Mouse (Mus musculus): Measurements from ENCODE around the gene Gm3646. TPM values are rescaled to one million over a fixed set of nuclear protein-coding genes. Genes with fewer than 3 reads are reported as not detected.
A peak's percentile ranks its signal among the peaks of the same experiment; 100 is the strongest.

Gm3646 gene
- polyA plus RNA-seq (2015; fragmentation: Nextera tagmentation; extraction: Ambion mirVana), result not detected in 2 replicates

- no peaks in the 10 kb centered on the region for H3K9me3 ChIP-seq
- WGBS, result 76% methylated on average over 4 of the region's 4 CpGs
- no peak within 1 kb of the TSS for H3K4me3 ChIP-seq
- no peaks in the 10 kb centered on the region for H3K4me1 ChIP-seq (replicated peaks)
- no peak within 1 kb of the TSS for H3K27ac ChIP-seq
- H3K36me3 ChIP-seq, result no peaks in the 10 kb centered on the region
- ATAC-seq (ENCODE audit: low FRiP score), result no peak
- H3K27me3 ChIP-seq, result no peaks in the 10 kb centered on the region
- no peak within 1 kb of the TSS for H3K9ac ChIP-seq
- no peak within 1 kb of the TSS for H3K4me2 ChIP-seq
These were observed at the start of gene Gm3646 for GRCm38 (mm10) chr1:39805243-39805979. Gene Gm3646, minus strand, starts transcription at chr1:39805332.

GRCm38 (mm10) chr1:39847066-39847465 lies 41.9 kb upstream of the Gm3646 start:
- ATAC-seq (ENCODE audit: low FRiP score), result no peak
- no peak overlapping the region for H3K27ac ChIP-seq
- no peaks in the 10 kb centered on the region for H3K36me3 ChIP-seq
- WGBS, result 93% methylated on average over 7 of the region's 7 CpGs
- no peaks in the 10 kb centered on the region for H3K9me3 ChIP-seq
- no peaks in the 10 kb centered on the region for H3K4me1 ChIP-seq (replicated peaks)
- no peak overlapping the region for H3K9ac ChIP-seq
- no peak overlapping the region for H3K4me2 ChIP-seq
- no peaks in the 10 kb centered on the region for H3K27me3 ChIP-seq
- no peak overlapping the region for H3K4me3 ChIP-seq

- Histone ChIP-seq H3K27me3 (no peaks in the 10 kb centered on the region), H3K4me1 (replicated peaks) (0 out of 2 replicates have a peak, but pooled peaks cover under 1% of the 10 kb centered on the region), H3K36me3 (no peaks in the 10 kb centered on the region), H3K4me3 (no peak overlapping the region), H3K9ac (no peak overlapping the region), H3K27ac (no peak overlapping the region), H3K4me2 (no peak overlapping the region), H3K9me3 (no peaks in the 10 kb centered on the region)
- ATAC-seq (ENCODE audit: low FRiP score), result no peak
- 75% methylated on average over 4 of the region's 4 CpGs for WGBS
These were observed 41.0 kb upstream of the Gm3646 start for GRCm38 (mm10) chr1:39846031-39846550.

GRCm38 (mm10) chr1:39843328-39843727 lies 38.2 kb upstream of the Gm3646 start:
- Histone ChIP-seq H3K9me3 (no peaks in the 10 kb centered on the region), H3K36me3 (no peaks in the 10 kb centered on the region), H3K4me2 (no peak overlapping the region), H3K4me1 (replicated peaks) (peaks cover 19% of the 10 kb centered on the region), H3K4me3 (no peak overlapping the region), H3K27ac (no peak overlapping the region), H3K9ac (no peak overlapping the region), H3K27me3 (no peaks in the 10 kb centered on the region)
- 77% methylated on average over 5 of the region's 5 CpGs for WGBS
- no peak for ATAC-seq (ENCODE audit: low FRiP score)

DNA sequence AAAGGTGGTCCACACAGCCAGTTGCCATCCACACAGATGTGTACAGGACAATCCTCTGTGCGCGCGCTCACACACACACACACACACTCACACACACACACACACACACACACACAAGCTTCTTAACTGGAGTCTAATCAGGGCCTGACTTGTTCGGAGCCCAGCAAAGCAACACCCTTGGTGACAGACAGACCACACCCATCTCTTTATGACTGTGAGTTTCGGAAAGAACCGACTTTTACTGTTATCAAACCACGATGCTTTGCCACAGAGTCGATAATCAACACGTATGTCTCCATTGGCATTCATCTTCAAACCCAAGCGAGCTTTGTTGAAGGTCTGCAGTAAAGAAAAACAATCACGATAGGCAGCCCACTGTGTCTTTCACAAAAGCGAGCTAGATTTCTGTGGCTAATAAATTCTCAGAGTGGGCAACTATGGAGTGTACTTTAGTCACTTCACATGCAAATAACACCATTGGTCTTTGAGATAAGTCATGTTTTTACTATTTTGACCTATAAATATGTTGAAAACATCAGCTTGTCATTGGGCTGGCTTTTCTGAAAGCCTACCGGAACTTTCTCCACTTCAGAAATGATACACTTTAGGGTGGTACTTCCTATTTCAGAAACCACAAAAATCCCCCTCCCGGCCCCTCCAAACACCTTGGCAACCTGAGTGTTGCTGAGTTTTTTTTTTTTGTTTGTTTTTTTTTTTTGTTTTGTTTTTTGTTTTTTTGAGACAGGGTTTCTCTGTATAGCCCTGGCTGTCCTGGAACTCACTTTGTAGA lies 37.3 kb upstream of the Gm3646 start:
- Histone ChIP-seq H3K9ac (no peak overlapping the region), H3K27ac (no peak overlapping the region), H3K36me3 (no peaks in the 10 kb centered on the region), H3K9me3 (no peaks in the 10 kb centered on the region), H3K4me1 (replicated peaks) (peaks cover 21% of the 10 kb centered on the region), H3K27me3 (no peaks in the 10 kb centered on the region), H3K4me3 (no peak overlapping the region), H3K4me2 (no peak overlapping the region)
- ATAC-seq (ENCODE audit: low FRiP score), result no peak
- WGBS, result 88% methylated on average over 13 of the region's 14 CpGs

- Histone ChIP-seq H3K27ac (no peak overlapping the region), H3K9ac (no peak overlapping the region), H3K4me2 (no peak overlapping the region), H3K4me3 (no peak overlapping the region), H3K27me3 (no peaks in the 10 kb centered on the region), H3K4me1 (replicated peaks) (peaks cover 21% of the 10 kb centered on the region), H3K9me3 (no peaks in the 10 kb centered on the region), H3K36me3 (no peaks in the 10 kb centered on the region)
- WGBS, result 52% methylated on average over 4 of the region's 4 CpGs
- ATAC-seq (ENCODE audit: low FRiP score), result no peak
These were observed 35.7 kb upstream of the Gm3646 start for GRCm38 (mm10) chr1:39840856-39841255.

- H3K9me3 ChIP-seq, result no peaks in the 10 kb centered on the region
- no peaks in the 10 kb centered on the region for H3K27me3 ChIP-seq
- no peaks in the 10 kb centered on the region for H3K36me3 ChIP-seq
- H3K9ac ChIP-seq, result no peak overlapping the region
- peak overlapping the region; percentile 79; the same call in 1 of the 2 replicates for H3K27ac ChIP-seq
- no peak for ATAC-seq (ENCODE audit: low FRiP score)
- H3K4me3 ChIP-seq, result no peak overlapping the region
- H3K4me2 ChIP-seq, result no peak overlapping the region
- H3K4me1 ChIP-seq (replicated peaks), result peaks cover 21% of the 10 kb centered on the region
- WGBS, result 59% methylated on average over 8 of the region's 8 CpGs
These were observed 34.7 kb upstream of the Gm3646 start for GRCm38 (mm10) chr1:39839838-39840237.

DNA sequence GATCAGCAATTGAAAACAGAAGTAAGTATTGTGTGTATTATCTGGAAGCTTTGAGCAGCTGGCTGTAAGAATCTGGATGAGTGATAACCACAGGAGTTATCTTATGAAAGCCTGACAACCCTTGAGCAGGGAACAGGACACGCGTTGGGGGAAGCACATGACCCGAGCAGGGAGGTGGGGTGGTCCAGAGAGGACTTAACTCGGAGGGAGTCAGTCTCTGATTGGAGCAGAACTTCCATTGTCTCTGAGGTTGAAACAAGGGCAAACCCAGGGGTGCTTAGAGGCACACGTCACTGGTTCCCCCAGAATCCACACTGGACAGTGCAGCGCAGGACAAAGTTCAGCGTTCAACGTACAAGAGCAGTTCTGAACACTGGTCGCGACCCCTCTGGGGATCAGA lies 34.1 kb upstream of the Gm3646 start:
- Histone ChIP-seq H3K4me2 (0 out of 2 replicates have a peak overlapping the region, but pooled peaks have one; percentile 3), H3K36me3 (no peaks in the 10 kb centered on the region), H3K4me1 (replicated peaks) (peaks cover 21% of the 10 kb centered on the region), H3K9ac (no peak overlapping the region), H3K27me3 (no peaks in the 10 kb centered on the region), H3K9me3 (no peaks in the 10 kb centered on the region), H3K4me3 (no peak overlapping the region), H3K27ac (peak overlapping the region; percentile 79)
- peak; percentile 71 for ATAC-seq (ENCODE audit: low FRiP score)
- WGBS, result 30% methylated on average over 10 of the region's 10 CpGs

- Histone ChIP-seq H3K4me2 (no peak overlapping the region), H3K4me1 (replicated peaks) (peaks cover 21% of the 10 kb centered on the region), H3K36me3 (no peaks in the 10 kb centered on the region), H3K4me3 (no peak overlapping the region), H3K27me3 (no peaks in the 10 kb centered on the region), H3K27ac (peak overlapping the region; percentile 79), H3K9ac (no peak overlapping the region), H3K9me3 (no peaks in the 10 kb centered on the region)
- WGBS, result 30% methylated on average over 12 of the region's 12 CpGs
- peak; percentile 88 for ATAC-seq (ENCODE audit: low FRiP score)
These were observed 33.5 kb upstream of the Gm3646 start for GRCm38 (mm10) chr1:39838487-39839169.

GRCm38 (mm10) chr1:39831594-39832039 lies 26.5 kb upstream of the Gm3646 start:
- H3K27me3 ChIP-seq, result no peaks in the 10 kb centered on the region
- WGBS, result 88% methylated on average over 4 of the region's 4 CpGs
- no peaks in the 10 kb centered on the region for H3K36me3 ChIP-seq
- H3K27ac ChIP-seq, result no peak overlapping the region
- no peak overlapping the region for H3K4me3 ChIP-seq
- ATAC-seq (ENCODE audit: low FRiP score), result no peak
- H3K4me2 ChIP-seq, result no peak overlapping the region
- no peak overlapping the region for H3K9ac ChIP-seq
- no peaks in the 10 kb centered on the region; the same call in 1 of the 2 replicates for H3K9me3 ChIP-seq
- H3K4me1 ChIP-seq (replicated peaks), result no peaks in the 10 kb centered on the region

DNA sequence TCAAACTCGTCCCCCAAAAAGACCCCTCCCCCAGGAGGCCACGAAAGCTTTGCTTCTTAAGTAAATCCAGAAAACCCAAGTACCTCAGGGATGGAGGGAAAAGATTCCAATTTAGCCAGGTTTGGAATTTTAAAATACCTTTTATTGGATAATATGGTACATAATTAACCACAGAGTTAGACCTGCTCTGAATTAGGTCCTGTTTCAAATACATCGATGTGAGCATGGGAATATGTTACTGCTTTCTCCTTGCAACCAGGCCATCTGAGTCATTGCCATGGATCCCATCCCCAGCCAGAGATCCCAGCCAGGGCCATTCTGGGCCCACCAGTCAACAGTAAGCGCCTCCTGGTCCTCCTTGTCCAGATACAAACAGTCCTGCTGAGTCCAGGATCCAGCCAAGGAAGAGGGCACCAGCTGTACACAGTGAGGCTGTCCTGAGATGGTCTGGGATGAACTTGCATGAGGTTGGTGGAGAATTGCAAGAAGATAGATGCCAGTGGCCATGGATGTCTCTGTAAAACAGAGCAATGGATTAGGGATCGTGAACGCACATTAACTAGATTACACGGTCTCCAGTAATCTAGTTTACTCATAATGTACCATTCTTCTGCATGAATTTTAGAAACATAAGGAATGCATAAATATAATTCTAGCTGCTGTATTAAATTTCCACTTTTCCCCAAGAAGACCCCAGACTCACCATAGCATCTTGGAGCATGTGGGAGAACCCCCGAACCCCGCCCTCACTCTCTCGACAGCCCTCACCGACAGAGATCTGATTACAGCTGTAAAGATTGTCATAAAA lies 25.9 kb upstream of the Gm3646 start:
- no peak overlapping the region for H3K9ac ChIP-seq
- H3K4me3 ChIP-seq, result no peak overlapping the region
- H3K27me3 ChIP-seq, result no peaks in the 10 kb centered on the region
- H3K4me1 ChIP-seq (replicated peaks), result no peaks in the 10 kb centered on the region
- no peaks in the 10 kb centered on the region for H3K36me3 ChIP-seq
- H3K27ac ChIP-seq, result no peak overlapping the region
- no peak overlapping the region for H3K4me2 ChIP-seq
- WGBS, result 87% methylated on average over 11 of the region's 11 CpGs
- ATAC-seq (ENCODE audit: low FRiP score), result no peak
- no peaks in the 10 kb centered on the region; the same call in 1 of the 2 replicates for H3K9me3 ChIP-seq
